Mouse (Mus musculus) adrenal gland, postnatal 25 days (tissue): ENCODE results near the gene Tcl1b2. TPM values are rescaled to one million over a fixed set of nuclear protein-coding genes. Genes with fewer than 3 reads are reported as not detected.
A peak's percentile ranks its signal among the peaks of the same experiment; 100 is the strongest.
"Not testable (repeated sequence)": the region's sequence is repeated elsewhere in the genome, so short reads cannot be mapped to it uniquely, and the experiment has no call there.

Experiments used
- DNase-seq: peaks from one replicate; pipeline ENCODE4 v3.0.0; 2021; ENCODE audit warnings: mixed read lengths
- total RNA-seq: library from RNA; stranded (reverse); gene quantifications from 2 replicates; pipeline ENCODE4 v1.2.3, GENCODE M21; 2021

Gene Tcl1b2
- total RNA-seq, 1 experiment from 2014 or later = not detected

DNA sequence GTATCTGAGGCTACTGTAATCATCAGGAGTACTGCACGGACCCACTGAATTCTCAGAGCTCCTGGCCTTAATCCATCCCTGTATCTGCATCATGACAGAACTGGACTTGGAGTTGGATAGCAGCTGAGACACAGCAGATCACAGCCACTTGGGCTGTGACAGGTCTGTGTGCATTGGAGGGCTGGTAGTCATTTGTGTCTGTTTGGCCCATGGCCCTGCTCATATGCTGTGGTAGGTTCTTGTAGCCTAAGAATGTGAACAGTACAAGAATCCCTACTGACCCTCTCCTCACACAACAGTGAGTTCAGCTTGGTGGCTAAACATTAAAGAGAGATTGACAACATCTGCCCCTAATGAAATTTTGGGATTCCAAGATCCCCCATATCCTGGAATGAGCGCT, 27.6 kb downstream of the Tcl1b2 start:
- no peak for DNase-seq

DNA sequence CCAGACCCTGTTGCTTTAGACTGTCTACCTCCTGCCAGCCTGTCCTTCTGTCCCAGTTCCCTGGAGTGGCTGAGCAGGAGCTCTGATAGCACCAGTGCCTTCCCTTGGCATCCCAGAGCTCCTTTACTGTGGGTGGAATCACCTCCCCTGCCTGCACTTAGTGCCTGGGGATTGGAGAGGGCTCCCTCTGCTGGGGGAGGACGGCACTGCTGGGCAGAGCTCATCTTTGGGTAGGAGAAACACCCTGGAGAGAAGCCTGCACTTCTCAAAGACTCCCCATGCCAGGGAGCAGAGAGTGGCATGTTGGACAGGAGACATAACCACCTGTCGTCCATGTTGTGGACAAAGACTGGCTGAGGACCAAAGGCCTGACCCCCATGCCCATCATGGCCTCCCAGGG, 28.5 kb downstream of the Tcl1b2 start:
- DNase-seq = peak; percentile 79

DNA sequence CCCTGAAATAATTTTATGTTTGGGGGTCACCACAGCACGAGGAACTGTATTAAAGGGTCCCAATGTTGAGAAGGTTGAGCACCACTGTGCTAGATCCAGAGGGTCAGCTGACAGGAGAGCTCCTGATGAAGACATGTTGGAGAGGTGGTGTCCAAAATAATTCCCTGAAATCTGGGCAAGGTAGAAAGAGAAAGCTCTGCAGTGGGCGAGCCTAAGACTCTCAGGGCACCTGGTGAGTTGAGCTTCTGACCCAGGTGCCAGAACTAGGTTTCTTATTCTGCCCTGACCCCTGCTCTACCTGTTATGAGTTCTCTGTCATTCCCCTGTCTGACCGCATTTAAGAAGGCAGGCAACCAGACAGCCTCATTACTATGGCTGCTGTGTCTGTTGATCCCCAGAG, 30.2 kb downstream of the Tcl1b2 start, which contains the start of gene Tcl1b5:
Gene Tcl1b5, plus strand, starts transcription at position 301 of the 400 bp plus-strand sequence.
- not testable (repeated sequence) for DNase-seq

DNA sequence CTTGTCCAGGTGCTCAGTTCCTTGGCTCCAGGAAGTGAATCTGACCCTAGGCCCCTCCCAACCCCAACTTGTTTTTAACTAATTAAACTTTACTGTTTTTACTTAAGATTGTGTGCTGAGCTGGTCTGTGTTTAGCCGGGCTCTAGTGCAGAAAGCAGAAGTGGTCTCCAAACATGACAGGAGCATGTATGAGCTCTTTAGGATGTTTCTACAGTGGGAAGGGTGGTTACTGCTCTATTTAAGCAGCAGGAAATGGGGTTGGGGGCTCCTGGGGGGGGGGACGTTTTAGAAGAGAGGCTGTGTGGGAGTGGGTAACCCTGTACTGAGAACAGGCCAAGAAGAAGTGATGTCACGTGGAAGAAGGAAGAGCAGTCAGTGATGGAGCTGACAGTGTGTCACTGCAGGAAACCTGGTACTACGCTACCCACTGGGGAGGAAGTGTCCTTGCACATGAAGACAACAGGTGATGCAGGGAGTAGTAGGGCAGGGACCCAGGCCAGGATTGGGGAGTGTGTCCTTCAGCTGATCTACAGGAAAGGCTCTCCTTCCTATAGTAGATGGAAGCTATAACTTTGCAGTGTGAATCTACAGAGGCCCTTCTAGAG, 35.3 kb downstream of the Tcl1b2 start:
- DNase-seq = not testable (repeated sequence)

DNA sequence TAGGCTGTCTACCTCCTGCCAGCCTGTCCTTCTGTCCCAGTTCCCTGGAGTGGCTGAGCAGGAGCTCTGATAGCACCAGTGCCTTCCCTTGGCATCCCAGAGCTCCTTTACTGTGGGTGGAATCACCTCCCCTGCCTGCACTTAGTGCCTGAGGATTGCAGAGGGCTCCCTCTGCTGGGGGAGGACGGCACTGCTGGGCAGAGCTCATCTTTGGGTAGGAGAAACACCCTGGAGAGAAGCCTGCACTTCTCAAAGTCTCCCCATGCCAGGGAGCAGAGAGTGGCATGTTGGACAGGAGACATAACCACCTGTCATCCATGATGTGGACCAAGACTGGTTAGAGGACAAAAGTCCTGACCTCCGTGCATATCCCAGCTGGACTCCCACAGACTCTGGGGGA, 43.2 kb downstream of the Tcl1b2 start:
- peak; percentile 26 for DNase-seq

DNA sequence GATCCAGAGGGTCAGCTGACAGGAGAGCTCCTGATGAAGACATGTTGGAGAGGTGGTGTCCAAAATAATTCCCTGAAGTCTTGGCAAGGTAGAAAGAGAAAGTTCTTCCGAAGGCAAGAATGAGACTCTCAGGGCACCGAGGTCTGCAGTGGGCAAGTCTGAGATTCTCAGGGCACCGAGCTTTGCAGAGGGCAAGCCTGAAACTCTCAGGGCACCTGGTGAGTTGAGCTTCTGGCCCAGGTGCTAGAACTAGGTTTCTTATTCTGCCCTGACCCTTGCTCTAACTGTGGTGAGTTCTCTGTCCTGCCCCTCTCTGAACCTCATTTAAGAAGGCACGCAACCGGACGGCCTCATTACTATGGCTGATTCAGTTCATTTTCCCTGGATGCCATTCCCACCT, 44.9 kb downstream of the Tcl1b2 start, which contains the start of gene Tcl1b3:
Gene Tcl1b3, plus strand, starts transcription at position 301 of the 400 bp plus-strand sequence.
- not testable (repeated sequence) for DNase-seq

DNA sequence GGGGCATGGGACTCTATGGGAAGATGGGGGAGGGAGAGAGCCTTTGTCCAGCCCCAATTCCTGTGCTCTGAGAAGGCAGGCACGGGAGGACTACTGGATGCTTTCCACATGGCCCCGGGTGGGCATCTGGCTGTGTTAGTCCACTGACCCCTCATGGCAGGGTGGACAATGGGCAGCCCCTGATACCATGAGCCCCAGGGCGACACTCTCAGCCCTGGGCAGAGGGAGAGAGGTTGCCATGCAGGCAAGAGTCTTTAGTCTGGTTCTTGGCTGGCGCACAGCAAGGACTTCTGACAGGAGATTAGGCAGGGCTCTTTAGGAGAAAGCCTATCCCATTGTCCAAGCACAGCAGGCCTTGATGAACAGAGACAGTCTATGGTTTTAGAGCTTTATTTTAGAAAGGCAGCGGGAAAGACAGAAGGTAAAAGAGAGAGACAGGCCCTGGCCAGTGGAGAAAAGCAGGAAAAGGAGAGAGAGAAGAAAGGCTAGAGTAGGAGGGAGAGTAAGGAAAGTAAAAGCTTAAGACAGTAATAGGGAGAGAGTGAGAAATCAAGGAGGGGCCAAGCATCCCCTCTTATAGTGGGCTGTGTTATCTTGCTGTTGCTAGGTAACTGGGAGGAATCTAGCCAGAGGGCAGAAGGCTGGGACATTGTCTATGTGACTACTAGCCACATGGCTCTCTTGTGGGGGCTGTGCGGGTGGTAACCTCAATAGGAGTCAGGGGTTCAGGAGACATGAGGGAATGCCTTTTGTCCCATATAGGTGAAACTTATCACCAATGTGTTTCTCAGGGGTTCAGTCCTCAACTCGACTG, 54.1 kb downstream of the Tcl1b2 start:
- DNase-seq = not testable (repeated sequence)

DNA sequence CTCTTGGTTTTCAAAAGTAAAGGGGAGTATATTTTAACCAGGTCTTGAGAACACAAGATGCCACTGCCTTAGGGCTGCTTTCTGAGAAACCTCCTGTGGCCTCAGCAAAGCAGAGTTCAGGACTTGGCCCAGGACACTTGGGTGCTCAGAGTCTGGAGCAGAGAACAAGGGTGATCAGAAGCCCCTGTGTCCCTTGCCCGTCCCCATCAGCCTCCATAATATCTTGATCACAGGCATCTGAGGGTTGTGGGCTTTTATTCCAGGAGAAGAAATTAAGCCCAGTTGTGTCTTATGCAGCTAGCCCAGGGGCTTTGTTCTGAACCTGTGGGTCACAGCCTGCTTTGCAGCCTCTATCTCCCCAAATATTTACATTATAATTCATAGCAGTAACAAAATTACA, 55.8 kb downstream of the Tcl1b2 start, which contains the start of gene Tcl1b4:
Gene Tcl1b4, plus strand, starts transcription at position 301 of the 400 bp plus-strand sequence.
- not testable (repeated sequence) for DNase-seq

Other genes with a start within 250 kb of the Tcl1b2 start
- 8.6 and 14.8 TPM in 2 replicates for gene Syne3, start 136.2 kb upstream of the Tcl1b2 start, total RNA-seq
- 183 and 235 TPM in 2 replicates for gene Glrx5, start 113.3 kb upstream of the Tcl1b2 start, total RNA-seq
- gene Tcl1b1, start 13.7 kb downstream of the Tcl1b2 start, total RNA-seq = not detected in 2 replicates
- gene Tcl1b5, start 30.3 kb downstream of the Tcl1b2 start, total RNA-seq = not detected in 2 replicates
- not detected in 2 replicates for gene Tcl1b3, start 45.0 kb downstream of the Tcl1b2 start, total RNA-seq
- not detected in 2 replicates for gene Tcl1b4, start 55.9 kb downstream of the Tcl1b2 start, total RNA-seq
- not detected in 2 replicates for gene Tcl1, start 76.8 kb downstream of the Tcl1b2 start, total RNA-seq
- gene Tunar, start 187.9 kb downstream of the Tcl1b2 start, total RNA-seq = 0.49 and 0.81 TPM in 2 replicates